Mouse (Mus musculus): Measurements from ENCODE around the gene Cux1.

- no peak for TF ChIP-seq CTCF (IDR thresholded peaks at IDR 0.05; ENCODE audit: borderline replicate concordance, control insufficient read depth, extremely low read depth, insufficient read depth, low read length, poor library complexity)
- TF ChIP-seq POLR2A (IDR thresholded peaks at IDR 0.05; ENCODE audit: control insufficient read depth, extremely low read depth, insufficient read depth, low read length, poor library complexity): no peak
These were observed 27.0 kb downstream of the Cux1 start for GRCm38 (mm10) chr5:136540055-136540838.
